Mouse (Mus musculus) gastrocnemius, adult 18-20 months (tissue): ENCODE results near the gene Zfhx3. TPM values are rescaled to one million over a fixed set of nuclear protein-coding genes. Genes with fewer than 3 reads are reported as not detected.
A peak's percentile ranks its signal among the peaks of the same experiment; 100 is the strongest.

Experiments
- DNase-seq: peaks from one replicate; pipeline ENCODE4 v3.0.0; 2021; ENCODE audit warnings: low spot score
- total RNA-seq, 2 experiments: library from RNA; stranded (reverse); gene quantifications; 2 replicates each; pipeline ENCODE4 v1.2.3; 2021

Gene Zfhx3
- total RNA-seq, 2 experiments from 2014 or later, result 16.8 to 19.0 TPM

DNA sequence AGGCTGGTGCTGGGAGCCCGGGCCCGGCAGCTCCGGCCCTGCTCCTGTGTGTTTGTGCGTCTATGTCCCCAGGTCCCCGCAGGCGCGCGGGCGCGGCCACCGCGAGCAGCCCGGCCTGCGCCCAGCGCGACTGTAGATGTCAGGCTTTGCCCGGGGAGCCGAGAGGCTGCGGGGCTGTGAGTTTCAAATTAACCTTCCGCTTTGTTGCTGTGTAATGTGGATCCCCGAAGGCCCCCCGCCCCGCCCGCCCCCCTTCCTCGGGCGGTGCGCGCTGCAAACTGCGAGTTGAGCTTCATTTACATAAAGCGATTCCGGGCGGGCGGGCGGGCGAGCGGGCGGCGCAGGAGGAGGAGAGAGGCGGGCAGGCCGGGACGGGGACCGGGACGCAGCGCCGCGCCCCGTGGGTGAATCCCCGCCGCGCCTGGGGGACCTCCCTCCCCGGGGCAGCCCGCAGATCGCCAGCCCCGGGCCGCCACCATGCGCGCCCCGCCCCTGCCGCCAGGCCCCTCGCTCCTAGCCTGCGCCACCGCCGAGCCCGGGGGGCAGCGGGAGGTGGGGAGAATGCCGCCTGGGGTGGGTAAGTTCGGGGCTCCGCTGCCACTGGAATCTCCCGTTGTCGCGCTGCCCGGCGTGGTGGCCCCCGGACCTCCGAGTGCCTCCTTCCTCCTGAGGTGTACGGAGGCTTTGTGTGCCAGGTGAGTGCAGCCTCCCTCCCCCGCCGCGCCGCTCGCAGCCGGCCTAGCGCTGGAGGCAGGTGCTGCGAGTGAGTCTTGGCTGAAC is 772.4 kb downstream of the Zfhx3 start:
- peak; percentile 71 for DNase-seq

DNA sequence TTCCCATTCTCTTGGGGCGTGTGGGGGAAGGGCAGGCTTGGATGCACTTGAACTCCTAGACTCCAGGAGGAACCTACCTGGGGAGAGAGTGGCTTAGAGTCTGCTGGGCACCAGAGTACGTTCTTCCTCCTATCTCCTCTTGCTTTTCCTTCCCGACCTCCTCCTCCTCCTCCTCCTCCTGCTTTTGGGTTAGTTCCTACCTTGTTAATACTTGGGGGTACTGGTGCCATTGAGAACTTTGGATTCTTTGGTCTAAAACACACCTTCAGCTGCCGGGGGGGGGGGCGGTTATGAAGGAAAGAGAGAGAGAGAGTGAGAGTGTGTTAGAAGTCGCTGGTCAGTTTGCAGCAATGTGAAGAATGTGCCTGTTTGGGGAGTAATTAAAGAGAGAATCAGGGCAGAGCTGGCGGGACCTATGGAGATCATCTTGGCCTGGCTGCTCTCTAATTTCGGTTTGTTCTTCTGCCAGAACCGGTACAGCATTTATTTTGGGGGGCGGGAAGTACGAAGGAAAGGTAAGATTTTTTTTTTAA is 773.0 kb downstream of the Zfhx3 start:
- DNase-seq, result no peak

- no peak for DNase-seq
Observed at GRCm38 (mm10) chr8:108716291-108716811, 773.9 kb downstream of the Zfhx3 start.

GRCm38 (mm10) chr8:108717545-108717944 is 775.1 kb downstream of the Zfhx3 start:
- no peak for DNase-seq

GRCm38 (mm10) chr8:108718031-108718430 is 775.6 kb downstream of the Zfhx3 start:
- DNase-seq, result peak; percentile 43

- no peak for DNase-seq
Observed at GRCm38 (mm10) chr8:108720840-108721239, 778.4 kb downstream of the Zfhx3 start.

DNA sequence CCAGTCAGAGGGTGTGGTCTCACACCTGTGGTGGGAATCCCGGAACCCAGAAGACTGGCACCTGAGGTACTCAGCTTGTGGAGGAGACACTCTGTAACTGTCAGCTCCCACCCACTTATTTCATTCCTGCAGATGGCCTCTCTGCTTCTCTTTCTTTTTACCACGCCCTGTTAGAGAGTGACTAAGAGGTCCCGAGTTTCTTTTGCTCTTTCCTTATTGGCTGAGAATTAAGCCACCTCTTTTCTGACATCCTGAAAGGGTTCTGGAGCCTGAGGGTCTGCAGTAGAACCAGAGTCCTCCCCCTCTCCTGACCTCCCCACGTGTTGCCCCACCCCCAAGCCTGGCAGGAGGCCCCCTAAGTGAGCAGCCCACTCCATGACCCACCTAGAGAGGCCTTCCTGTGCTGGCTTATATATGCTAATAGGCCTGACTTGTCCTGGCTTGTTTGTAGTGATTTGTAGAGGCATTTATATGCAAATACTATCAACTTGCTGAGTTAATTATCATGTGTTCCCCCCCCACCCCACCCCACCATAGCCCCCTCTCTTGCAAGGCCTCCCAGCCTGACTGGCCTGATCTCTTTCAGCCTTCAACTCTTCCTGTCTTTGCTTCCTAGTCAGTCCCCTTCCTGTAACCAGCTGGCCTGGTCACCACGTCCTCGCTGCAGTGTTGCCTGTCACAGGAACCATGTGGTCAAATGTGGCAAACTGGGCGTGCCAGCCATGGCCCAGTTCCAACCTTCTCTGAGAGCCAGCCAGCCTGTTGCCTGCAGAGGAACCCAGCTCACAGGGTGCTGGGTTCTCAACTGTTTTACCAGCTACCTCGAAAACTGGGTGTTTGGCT is 780.4 kb downstream of the Zfhx3 start:
- DNase-seq, result peak; percentile 91

DNA sequence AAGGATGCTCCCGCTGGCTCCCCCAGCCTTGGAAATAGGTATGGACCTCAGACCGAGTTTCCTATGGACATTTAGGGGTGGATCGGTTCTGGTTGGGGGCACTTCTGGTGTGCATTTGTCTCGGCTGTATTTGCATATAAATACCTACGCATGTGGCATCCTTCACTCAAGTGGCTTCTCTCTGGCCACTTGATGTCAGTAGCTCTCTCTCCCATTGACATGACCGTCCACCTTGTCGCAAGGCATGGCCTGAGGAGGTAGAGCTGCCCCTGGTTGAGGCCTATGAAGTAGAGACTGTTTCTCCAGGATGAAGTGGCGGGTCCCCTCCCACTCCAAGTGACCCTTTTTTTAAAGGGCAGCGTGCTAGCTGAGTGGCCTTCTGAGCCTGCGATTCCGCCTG is 781.2 kb downstream of the Zfhx3 start:
- no peak for DNase-seq

DNA sequence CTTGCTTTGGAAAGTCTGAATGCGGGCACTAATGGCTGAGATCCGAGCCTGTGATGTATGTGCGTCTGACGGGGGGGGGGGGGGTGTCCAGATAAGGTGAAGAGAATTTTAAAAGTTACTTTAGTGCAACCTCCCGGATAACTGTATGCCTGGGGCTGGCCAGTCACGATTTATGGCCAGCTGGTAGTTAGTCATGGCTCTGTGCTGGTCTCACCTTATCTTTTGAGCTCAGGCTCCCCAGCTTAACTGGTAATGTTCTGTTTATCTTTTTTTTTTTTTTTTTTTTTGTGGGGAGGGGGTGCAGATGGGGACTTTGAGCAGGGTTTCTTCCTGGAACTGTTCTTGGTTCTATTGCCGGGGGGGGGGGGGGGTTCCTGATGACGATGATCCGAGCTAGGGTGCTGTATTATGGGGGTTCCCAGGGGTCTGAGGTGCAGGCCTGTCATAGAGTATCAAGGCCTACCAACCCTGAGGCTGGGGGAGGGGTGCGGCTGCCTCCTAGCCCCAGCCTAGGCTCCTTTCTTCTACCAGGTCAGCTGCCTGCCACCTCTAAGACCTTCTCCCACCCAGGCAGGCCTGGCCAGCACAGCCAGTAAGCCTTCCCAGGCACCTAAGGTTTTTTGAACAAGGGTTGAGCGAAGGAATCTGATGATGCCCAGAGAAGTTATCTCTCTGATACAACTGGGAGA is 782.5 kb downstream of the Zfhx3 start:
- DNase-seq, result no peak

GRCm38 (mm10) chr8:108725631-108726030 is 783.2 kb downstream of the Zfhx3 start:
- DNase-seq, result no peak

- no peak for DNase-seq
Observed at GRCm38 (mm10) chr8:108726541-108727241, 784.2 kb downstream of the Zfhx3 start.

DNA sequence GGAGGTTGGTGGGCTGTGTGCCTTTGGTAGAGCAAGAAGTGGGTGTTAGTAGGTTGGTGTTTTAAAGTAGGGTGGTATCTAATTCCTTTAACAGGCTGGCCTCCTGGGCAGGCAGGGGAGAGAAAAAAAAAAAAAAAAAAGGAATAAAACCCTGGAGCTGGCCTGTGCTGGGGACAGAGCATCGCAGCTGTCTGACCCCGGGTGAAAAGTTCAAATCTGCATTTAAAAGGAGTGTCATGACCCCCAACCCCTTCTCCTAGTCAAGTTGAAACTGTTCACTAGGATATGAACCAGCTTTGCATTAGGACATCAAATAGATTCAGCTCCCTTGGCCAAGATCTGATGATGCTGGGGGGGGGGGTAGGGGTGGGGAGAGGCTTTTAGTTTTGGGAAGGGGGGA is 786.7 kb downstream of the Zfhx3 start:
- DNase-seq, result no peak

- no peak for DNase-seq
Observed at GRCm38 (mm10) chr8:108729667-108730329, 787.4 kb downstream of the Zfhx3 start.

- no peak for DNase-seq
Observed at GRCm38 (mm10) chr8:108730907-108731440, 788.5 kb downstream of the Zfhx3 start.

DNA sequence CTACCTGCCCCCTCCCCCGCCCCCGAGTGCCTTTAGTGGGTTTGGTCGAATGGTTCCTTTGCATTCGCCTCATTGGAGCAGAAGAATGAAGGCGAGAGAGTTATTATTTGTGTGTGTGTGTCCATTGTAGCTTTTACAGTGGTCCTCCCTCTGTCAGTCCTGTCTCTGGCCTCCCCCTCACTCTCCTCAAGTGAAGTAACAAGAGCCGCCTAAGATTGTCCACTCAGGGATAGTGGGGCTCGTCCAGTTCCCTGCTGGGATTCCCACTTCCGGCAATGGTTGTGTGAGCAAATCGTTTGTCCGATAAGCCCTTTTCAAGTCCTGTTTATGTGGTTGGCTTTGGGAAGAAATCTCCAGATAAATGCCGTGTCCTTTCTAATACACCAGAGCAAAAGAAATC is 790.1 kb downstream of the Zfhx3 start:
- DNase-seq, result no peak

- DNase-seq, result no peak
Observed at GRCm38 (mm10) chr8:108733385-108733784, 790.9 kb downstream of the Zfhx3 start.

DNA sequence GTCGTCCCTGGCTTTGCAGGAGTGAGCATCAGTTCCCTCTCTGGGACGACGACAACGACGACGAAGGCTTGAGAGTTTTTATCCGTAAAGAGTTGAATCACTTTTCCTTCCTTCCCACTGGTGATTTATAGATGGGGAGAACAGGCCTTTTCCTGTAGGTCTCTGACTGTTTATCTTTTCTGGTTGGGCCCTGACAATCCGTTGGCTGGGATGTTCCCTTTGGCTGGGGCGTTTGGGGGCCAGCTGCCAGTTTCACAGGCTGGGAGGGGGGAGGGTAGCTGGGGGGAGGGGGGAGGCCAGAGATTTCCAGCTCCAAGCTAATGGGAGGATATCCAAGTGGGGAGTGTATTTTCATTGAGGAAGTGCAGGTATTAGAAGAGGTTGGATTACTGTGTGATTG is 794.0 kb downstream of the Zfhx3 start:
- no peak for DNase-seq

DNA sequence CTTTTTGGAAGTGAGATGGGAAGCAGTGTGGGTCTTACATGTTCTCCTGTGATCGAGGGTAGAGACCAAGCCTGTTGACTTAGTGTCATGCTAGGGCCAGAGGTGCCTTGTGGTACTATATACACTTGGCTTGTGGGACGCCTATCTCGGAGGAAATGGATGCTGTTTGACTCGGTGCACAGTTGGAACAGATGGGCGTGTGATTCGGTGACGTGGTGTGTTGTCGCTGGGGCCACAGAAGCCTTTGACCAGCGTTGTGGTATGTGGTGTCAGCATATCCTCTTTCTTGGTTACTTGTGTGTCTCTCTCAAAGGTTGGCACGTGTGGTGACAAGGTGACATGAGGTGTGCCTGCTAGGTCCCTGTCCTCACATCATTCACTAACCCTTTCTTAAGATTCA is 795.7 kb downstream of the Zfhx3 start:
- DNase-seq, result no peak

- no peak for DNase-seq
Observed at GRCm38 (mm10) chr8:108739517-108739916, 797.1 kb downstream of the Zfhx3 start.

- no peak for DNase-seq
Observed at GRCm38 (mm10) chr8:108740443-108740842, 798.0 kb downstream of the Zfhx3 start.
